Mouse (Mus musculus): Measurements from ENCODE around the gene Gm45837.

Gm45837 gene

DNA sequence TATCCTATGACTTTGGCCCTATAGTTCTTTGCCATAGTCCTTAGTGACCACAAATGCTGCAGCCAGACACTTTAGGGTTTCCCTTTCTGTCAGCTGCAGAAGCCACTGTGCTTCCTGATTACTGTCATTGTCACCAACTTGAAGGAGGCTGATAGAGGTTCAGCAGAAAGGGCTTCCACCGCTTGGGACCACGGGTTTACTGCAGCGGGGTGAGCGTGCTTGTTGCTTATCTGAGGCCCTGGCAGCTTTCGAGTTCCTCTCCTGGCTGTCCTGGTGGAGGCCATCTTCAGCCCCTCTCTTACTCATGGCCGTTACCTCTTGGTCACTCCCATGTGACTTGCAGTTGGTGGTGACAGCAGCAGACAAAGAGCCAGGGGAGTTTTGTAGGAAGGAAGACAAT lies 21.4 kb upstream of the Gm45837 start:
- DNase-seq (ENCODE audit: inconsistent age in 2 of 2, low spot score in 1 of 2), result no peak

DNA sequence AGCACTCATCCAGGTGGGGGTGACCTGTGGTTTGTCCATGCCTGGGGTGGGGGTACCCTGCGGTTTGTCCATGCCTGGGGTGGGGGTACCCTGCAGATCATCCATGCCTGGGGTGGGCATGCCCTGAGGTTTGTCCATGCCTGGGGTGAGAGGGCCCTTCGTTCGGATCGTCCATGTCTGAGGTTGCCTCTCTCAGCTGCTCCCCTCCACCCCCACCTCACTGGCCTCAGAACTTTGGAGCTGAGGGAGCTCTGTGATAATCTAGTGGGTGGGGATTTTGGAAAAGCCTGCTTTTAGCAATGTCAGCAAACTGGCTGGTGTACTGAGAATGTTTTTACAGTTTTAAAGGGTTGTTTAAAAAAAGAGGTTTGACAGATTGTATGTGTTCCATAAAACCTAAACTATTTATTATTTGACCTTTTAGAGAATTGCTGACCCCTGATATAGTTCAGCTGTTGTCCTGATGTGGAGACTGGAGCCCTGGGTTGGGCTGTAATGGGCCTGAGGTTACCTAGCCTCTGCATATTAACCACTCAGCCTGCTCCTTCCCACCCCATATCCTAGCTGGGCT lies 18.7 kb upstream of the Gm45837 start:
- no peak for DNase-seq (ENCODE audit: inconsistent age in 2 of 2, low spot score in 1 of 2)

DNA sequence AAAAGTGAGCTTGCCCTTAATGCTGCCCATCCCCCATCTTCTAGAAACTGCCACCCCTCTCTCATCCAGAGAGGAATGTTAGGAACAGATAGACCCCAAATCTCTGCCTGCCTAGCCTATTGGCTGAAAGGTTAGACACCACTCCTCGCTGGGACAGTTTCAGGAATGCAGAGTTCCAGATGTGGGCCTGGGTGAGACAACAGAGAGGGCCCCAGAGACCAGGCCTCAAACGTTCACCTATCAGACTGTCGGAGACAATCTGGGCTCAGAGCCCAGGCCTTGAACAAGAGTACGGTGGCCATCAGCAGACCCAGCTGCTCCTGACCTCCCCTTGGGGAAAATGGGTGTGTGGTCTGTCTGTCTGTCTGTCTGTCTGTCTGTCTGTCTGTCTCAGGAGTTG lies 17.7 kb upstream of the Gm45837 start:
- no peak for DNase-seq (ENCODE audit: inconsistent age in 2 of 2, low spot score in 1 of 2)

DNA sequence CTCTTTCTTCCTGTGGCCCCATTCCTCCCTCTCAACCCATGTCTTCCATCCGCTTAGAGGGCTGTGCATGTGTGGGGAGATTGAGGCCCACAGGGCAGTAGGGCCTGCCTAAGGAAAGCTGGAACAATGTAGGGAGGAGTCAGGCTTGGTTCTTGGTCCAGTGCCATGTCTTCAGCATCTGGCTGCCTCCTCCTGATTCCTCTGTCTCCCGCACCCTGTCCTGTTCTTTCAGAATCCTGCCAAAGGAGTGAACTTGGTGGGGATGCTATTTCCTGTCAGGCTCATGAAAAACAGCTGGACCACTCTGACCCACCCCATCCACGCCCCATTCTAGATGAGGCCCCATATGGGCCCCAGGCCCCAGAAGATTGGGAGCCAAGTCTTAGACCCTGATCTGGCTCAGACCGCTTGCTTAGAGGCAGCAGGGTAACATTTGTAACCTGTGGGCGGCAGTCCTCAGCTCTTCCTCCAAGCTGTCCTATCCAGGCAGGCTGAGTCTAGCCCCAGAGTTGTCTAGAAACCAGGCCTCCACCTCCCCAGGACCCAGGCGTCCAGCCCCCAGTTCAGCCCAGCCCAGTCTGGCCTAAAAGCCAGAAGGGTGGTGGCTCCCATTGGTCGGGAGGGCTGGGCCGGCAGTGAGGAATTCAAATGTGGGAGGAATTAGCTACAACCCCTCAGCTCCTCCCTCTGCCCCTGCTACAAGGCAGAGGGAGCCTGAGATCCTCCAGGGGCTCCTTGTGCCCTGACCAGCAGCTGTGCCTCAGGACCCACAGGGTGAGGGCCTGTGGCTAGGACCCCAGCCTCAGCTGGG lies 16.8 kb upstream of the Gm45837 start:
- no peak for DNase-seq (ENCODE audit: inconsistent age in 2 of 2, low spot score in 1 of 2)

DNA sequence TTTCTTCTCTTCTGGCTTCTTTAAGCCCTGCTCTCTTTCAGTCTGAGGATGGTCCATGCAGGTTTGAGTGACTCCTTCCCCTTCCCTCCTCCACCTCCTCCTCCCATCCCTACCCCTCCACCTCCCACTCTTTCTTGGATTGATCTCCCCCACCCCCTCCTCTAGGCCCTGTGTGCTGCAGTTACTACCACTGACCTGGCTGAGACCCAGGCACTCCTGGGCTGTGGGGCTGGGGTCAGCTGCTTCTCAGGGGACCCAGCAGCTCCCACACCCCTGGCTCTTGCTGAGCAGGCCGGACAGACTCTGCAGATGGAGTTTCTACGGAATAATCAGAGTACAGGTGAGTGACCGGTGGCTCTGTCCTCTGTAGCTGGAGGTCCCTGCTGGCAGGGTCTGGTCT lies 16.1 kb upstream of the Gm45837 start:
- DNase-seq (ENCODE audit: inconsistent age in 2 of 2, low spot score in 1 of 2), result no peak

DNA sequence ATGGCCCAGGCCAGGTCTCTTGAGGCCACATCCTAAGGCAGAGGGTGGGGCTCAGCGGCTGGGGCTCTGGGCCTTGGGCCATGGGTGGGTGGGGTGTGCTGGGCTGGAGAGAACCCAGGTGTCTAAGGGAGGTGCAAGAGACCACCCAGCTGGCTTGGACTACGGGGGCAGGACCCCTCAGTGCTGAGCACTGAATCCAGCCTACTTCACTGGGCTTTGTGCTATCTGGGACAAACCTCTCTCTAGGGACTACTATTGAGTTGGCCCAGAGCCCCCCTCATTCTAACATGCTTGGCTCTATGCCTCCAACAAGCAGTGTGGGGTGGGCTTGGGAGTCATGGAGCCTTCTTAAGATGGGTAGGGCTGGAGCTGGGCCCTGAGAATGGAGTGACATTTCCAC lies 15.2 kb upstream of the Gm45837 start:
- no peak for DNase-seq (ENCODE audit: inconsistent age in 2 of 2, low spot score in 1 of 2)

DNA sequence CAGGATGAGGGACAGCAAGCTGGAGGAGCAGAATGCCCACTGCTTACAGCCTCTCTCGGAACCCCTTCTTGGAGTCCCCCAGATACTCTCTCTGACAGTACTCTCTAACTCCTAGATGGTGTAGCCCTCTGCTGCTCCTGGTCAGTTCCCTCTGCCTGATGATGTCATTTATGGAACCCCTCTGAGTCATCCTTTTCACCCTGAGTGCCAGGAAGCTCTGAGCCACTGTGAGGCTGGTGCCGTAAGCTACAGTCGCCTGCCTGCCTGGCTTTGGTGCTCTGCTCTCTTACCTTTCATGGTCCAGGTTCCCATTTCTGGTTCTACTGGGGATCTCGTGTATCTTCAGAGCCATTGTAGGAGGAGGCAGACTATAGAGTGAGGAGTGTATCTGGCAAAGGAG lies 13.5 kb upstream of the Gm45837 start:
- peak; percentile 64 to 78 for DNase-seq (ENCODE audit: inconsistent age in 2 of 2, low spot score in 1 of 2)

DNA sequence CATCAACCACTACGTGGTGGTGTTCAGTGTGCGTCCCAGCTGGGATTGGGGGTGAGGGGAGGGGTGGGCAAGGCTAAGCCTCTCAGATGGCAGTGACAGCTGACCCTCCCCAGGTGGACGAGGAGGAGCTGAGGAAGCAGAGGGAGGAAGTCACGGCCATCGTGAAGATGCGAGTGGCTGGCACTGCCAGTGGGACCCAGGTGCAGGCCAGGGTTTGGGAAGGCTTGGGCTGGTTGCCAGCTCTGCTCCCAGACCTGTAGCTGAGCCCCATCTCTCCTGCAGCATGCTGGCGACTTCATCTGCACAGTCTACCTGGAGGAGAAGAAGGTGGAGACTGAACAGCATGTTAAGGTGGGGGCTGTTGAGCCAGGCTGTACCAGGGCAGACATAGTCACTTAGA lies 9.2 kb upstream of the Gm45837 start:
- no peak for DNase-seq (ENCODE audit: inconsistent age in 2 of 2, low spot score in 1 of 2)

DNA sequence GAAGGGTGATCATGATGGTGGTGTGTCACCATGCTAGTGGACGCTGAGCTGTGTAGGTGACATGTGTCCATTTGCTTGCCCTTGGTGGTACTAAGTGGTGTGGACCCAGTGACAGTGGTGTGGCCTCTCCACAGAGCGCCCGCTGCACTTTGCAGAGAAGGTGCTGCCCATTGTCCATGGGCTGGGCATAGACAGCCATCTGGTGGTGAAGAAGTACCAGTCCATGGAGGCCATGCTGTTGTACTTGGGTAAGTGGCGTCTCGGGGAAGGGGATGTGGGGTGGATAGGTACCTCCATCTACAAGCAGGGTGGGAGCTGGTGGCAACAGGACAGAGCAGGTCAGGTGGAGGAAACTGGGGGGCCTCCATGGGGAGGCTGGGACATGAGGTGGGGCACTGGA lies 6.9 kb upstream of the Gm45837 start:
- no peak for DNase-seq (ENCODE audit: inconsistent age in 2 of 2, low spot score in 1 of 2)

DNA sequence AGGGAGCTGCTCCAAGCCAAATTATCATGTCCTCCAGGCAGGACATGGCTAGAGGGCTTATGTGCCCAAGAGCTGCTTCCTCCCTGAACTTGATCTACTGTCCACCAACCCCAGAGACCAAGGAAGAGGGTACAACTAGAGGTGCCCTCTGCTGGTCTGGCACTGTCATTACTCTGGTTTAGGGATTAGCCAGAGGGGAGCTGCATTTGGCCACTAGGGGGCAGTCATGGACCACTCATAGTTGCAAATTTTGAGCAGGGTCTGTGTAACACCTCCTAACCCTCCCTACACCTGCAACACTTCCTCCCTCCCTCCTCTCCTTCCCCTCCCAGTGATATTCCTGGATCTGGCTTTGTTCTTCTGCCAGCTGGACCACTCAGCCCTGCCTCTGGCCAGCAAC lies 2.1 kb downstream of the Gm45837 start:
- DNase-seq (ENCODE audit: inconsistent age in 2 of 2, low spot score in 1 of 2), result peak; percentile 82 to 95

DNA sequence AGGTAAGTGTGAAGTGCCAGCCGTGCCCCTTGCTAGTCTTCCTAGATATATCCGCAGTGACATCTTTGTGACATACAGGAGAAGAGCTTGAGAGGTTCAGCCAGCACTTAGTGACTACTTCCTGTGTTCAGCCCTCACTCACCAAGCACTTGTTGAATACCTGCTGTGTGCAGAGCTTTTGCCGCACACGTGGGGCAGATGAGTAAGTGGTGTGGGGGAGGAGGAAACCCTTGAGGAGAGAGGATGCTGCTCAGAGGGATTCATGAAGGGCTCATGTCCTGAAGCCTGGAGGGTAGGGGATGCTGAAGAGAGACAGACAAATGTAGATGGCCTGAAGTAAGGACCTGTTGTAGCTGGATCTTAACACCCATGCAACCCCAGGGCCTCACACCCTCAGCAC lies 3.5 kb downstream of the Gm45837 start:
- no peak for DNase-seq (ENCODE audit: inconsistent age in 2 of 2, low spot score in 1 of 2)

DNA sequence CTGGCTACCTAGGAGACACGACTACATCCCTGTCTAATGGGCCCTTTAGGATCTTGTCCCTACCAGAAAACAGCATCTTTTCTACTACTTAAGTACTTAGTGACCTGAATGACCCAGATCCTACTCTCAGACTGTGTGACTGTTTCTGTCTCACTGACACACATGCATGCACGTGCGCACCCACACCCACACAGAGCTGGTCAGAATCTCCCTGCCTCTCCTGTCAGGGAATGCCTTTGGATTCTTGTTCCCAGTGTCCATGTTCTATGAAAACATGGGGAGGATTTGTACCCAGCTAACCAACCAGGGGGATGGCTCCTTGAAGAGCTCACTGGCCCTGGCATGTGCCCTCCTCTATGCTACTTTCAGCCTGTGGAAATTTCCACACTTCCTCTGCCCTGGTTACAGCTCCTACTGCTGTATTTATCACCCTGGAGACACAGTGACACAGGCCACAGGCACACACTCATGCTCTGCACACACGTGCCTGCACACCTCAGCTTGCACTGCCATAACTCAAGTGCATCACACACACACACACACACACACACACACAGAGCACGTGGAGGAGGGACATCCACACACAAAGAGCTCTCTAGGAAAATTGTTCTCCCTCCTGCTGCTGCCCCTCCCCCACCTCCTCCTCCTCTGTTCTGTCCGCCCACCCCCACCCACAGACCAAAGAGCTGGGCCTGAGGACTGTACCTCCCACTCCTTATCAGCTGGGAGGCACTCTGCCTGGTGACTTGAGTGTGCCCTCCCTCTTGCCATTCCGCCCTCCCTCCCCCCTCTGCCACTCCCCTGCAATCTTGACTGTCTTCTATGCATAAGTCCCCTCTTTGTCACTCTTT lies 4.2 kb downstream of the Gm45837 start:
- peak; percentile 31 to 63 for DNase-seq (ENCODE audit: inconsistent age in 2 of 2, low spot score in 1 of 2)

DNA sequence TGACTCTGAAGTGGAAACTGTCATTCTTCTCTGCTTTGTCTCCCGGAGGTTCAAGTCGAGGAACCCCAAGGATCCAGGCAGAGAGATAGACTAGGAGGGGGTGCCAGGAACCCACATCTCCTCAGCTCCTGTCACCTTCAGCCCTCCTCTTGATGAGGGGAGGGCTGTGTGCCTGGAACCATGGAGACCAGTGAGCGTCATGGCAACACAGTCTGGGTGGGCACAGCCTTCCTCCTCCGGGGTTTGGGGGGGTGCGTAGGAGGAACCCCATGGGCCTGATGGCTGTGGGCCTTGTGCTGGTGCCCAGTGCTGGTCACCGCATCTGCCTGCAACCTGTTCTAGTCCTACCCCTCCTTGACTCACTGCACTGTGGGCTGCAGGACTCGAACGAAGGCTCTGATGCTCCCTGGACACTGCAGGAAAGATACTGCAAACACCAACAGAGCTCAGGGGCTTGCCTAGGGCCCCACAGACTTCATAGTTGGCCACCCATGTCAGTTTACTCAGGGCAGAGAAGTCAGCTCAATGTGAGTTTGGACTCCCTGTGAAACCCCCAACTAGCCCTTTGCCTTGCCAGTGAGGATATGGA lies 4.9 kb downstream of the Gm45837 start:
- DNase-seq (ENCODE audit: inconsistent age in 2 of 2, low spot score in 1 of 2), result no peak

DNA sequence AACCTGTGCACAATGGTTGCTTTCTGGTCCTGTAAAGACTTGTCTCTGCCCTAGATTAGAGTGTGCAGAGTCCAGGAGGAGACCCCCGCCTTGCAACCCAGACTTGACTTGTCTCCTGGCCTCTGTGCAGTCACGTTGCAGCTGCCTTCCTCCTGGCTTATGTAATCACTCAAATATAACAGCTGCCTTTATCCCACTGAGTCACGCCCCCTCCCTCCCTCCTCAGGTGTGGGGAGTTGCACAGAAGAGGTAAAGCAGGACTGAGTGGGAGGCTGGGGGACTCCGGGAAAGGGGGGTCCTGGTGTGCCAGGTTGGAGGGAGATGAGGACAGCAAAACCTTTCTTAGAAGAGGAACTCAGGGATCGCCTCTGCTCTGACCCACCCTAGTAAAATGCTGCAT lies 5.7 kb downstream of the Gm45837 start:
- DNase-seq (ENCODE audit: inconsistent age in 2 of 2, low spot score in 1 of 2), result no peak

DNA sequence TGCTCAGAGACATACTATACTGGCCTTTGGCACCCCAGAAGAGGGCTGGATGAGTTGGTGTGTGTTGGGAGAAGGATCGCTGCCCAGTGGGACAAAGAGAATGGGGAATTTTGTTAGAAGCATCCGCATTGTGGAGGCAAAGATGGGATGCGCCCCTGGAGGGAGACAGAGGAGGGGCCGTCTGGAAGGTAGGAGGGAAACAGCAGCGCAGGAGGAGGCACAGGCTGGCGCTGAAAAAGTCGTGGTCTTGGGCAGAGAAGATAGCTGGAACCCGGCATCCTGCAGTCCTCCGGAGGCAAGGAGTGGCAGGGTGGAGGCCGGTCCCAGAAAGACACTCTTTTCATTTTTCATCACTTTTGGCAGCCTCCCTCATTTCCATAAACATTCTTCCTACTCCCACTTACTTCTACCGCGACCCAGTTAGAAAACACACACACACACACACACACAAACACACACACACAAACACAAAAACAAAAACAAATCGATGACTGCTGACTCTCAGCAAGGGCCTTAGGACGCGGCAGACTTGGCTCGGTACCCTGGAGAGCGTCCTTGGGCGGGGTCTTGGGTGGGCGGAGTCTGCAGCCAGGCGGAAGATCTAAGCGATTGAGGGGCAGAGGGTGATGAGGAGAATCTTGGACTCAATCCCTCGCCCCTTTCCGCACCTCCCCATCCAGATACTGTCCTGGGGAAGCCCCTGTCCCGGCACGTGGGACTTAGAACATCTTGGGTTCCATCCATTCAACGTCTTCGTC lies 8.5 kb downstream of the Gm45837 start:
- no peak for DNase-seq (ENCODE audit: inconsistent age in 2 of 2, low spot score in 1 of 2)

DNA sequence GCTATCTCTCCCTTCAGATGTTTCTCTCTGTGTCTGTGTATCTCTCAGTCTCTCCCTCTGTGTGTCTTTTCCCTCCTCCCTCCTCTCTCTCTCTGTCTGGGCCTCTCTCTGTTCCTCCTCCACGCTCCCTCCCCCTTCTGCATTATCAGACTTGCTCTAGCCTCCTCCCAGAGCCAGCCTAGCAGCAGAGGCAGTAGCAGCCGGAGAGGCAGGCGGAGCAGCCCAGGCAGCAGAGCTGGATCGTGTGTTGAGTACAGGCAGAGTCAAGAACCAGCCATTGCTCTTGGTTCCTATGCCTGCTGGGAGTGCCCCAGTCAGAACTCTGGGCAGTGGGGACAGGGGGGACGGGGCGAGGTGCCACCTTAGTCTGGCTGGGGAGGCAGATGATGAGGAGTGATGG lies 10.8 kb downstream of the Gm45837 start, which contains the start of gene Pde2a:
TSS of gene Pde2a (plus strand) at position 163 of the 400 bp plus-strand sequence.
- no peak for DNase-seq (ENCODE audit: inconsistent age in 2 of 2, low spot score in 1 of 2)

DNA sequence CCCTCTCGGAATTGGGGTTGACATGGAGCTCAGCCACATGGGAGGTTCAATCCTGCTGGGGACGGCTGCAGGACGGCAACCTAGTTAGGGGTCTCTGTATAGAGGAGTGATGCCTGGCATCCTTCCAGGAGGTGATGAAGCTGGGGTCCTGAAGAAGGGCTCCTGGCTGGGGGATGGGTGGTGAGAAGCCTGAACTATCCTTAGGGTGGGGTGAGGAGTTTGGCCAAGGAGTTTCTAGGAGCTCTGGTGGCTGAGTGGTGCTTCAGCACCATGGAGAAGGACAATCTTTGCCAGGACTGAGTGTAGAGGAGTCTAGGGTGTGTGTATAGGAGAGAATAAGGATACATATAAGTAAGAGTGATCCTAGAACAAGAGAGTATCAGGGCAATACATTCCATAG lies 11.4 kb downstream of the Gm45837 start:
- DNase-seq (ENCODE audit: inconsistent age in 2 of 2, low spot score in 1 of 2), result peak in 1 of 2 experiments; percentile 59

DNA sequence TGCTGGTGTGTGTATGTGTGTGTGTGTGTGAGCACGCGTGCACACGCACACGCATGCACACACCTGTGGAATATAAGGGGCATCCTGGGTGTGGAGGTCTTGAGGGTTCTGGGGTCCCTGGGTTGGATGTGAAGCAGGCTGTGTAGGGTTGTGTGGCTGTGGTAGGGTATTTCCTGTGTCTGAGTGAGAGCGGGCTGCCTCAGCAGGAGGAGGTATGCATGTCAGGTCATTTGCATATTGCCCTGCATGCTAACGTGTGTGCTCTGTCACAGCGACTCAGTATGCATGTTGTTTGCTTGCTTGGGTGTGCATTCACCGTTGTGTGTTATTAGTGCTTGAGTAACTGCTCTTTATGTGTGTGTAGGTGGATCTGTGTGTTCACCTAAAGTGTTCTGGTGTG lies 12.0 kb downstream of the Gm45837 start:
- no peak for DNase-seq (ENCODE audit: inconsistent age in 2 of 2, low spot score in 1 of 2)

DNA sequence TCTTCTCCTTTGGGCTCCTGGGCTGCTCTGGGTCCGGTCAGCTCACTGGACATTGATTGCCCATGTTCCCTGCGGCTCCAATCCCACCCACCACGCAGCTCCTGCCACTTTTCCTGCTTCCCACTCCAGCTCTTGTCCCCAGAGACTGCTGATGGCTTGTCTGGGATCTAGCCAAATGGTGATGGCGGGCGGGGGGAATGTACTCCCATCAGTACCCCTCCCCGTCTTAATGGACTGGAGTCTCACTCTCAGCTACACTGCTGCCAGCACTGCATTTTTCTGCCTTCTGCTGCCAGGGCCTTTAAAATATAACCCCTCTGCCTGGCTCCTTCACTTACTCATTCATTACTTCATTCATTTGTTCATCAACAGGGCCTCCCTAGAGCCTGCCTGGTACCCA lies 13.3 kb downstream of the Gm45837 start:
- DNase-seq (ENCODE audit: inconsistent age in 2 of 2, low spot score in 1 of 2), result no peak

DNA sequence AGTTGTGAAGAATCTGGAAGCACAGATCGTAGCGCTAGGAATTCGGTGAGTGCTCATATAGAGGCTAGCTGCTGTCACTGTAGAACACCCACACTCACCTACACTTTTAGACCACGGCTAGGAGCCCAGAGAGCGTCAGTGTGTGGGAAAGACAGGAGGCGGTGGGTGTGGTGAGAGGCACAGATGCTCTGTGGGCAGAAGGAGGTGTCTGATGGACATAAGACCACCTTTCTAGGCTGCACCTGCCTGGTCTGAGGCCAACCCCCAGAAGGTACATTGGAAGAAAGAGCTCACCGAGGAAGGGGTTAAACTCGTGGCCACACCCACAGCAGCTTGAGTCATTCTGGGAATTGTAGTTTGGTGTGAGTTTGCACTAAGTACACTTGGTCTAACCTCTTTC lies 16.0 kb downstream of the Gm45837 start:
- DNase-seq (ENCODE audit: inconsistent age in 2 of 2, low spot score in 1 of 2), result no peak

DNA sequence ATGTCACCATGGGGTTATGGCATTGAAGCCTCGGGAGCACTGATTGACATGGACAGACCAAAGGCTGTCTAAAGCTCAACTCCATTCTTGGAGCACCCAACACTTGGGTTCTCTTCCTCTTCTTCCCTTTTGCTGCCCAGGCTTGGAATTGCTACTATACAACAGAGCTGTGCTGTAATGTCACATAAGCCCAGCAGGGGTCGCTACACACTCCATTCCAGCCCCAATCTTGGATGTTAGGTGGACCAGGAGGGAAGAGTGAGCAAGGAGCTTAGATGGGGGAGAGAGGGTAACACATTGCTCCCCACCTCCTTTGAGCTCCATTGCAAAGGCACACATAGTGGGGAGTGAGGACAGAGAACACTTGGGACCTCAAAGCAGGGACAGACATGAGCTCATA lies 17.1 kb downstream of the Gm45837 start:
- DNase-seq (ENCODE audit: inconsistent age in 2 of 2, low spot score in 1 of 2), result peak in 1 of 2 experiments; percentile 83
